Mouse (Mus musculus) lung, postnatal 14 days (tissue): ENCODE measurements around the gene Tpd52l1.
"Not testable (repeated sequence)": the region's sequence is repeated elsewhere in the genome, so short reads cannot be mapped to it uniquely, and the experiment has no call there.

Experiments used
- DNase-seq: peaks from one replicate; pipeline ENCODE4 v3.0.0; 2021

Tpd52l1 gene

DNA sequence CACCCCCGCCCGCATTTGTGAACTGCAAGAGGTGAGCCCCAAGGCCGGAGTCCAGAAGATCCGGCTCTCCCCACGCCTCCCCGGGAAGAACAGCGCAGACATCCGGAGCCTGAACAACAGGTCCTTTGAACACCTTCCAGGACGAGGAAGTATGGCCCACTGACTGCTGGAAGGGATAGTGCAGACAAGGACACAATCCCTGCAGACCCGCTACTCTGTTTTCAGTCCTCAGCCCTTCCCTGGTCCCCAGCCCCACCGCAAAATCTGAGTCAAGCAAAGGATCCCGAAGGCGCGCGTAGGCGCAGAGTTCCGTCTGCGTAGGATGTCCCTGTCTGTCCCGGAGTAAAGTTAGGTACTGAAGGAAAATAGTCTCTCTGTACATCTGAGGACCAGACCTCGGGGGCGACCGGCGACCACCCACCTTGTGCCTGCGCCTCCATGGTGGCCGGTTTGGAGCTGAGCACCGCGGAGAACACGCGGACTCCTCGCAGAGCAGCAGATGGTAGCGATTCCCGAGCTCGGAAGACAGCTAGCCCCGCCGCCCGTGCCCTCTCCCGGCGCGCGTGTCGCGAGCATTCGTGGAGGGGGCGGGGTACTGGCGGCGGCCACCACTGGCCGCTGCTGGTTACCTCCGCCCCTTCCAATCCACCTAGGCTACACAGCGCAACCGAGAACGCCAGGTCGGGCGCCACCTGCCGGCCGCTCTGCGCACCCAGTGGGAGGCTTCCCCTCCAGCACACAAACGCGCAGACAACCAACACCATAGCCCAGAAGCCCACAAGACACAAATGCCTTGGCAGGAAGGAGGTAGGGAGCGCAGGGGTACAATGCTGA, at the start of gene Tpd52l1:
TSS of gene Tpd52l1 (minus strand) at position 668 of the 834 bp plus-strand sequence.
- peak; percentile 84 for DNase-seq

GRCm38 (mm10) chr10:31494296-31494695, 48.5 kb upstream of the Tpd52l1 start:
- DNase-seq: no peak

- DNase-seq: no peak
These were observed 21.5 kb upstream of the Tpd52l1 start for GRCm38 (mm10) chr10:31467043-31467898.

DNA sequence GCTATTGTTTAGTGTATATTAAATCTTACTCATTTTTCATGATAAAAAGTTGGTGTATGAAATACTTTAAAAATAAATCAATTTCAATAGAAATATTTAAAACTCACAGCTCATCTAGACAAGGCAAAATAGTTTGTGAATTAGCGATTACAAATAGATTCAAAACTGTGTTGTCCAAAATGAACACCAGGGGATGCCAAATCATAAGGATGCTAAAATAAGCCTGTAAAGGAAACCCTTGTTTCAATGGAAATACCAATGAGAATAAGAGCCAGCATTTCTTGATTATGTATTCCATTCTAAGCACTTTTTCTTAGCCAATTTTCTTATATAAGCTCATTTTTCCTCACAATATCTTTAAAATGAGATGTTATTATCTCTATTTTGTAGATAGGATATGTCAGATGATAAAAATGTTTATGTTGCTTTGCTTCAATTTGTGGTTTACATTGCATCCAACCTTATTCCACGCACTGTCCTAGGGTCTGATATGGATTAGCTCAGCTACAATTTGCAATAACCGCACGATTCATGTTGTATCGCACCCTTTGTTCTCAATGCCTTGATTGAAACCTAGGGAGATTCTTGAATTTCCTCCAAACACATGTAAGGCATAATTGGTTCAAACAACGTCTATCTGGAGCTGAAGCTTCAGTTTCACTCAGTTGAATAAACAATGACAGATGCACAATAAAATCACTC, 20.2 kb upstream of the Tpd52l1 start:
- peak; percentile 32 for DNase-seq

- no peak for DNase-seq
These were observed 19.7 kb upstream of the Tpd52l1 start for GRCm38 (mm10) chr10:31465424-31465823.

GRCm38 (mm10) chr10:31463044-31463443, 17.3 kb upstream of the Tpd52l1 start:
- no peak for DNase-seq

DNA sequence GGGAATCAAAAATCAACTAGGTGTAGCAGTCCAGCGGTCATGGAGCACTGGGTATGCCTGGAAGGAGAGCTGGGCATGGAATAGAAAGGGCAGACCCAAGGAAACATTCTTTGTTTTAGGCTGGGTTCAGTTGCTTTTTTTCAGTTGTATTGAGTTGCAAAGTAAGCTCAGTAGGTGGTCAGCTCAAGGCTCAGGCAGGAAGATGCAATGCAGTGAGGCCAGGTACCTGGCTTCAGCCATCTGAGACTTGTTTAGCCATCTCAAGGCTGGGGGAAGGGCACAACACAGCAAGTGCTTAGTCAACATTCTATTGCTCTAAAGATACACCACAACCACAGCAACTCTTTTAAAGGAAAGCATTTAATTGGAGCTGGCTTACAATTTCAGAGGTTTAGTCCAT, 11.0 kb upstream of the Tpd52l1 start:
- no peak for DNase-seq

- no peak for DNase-seq
These were observed 1.3 kb upstream of the Tpd52l1 start for GRCm38 (mm10) chr10:31447083-31447482.

DNA sequence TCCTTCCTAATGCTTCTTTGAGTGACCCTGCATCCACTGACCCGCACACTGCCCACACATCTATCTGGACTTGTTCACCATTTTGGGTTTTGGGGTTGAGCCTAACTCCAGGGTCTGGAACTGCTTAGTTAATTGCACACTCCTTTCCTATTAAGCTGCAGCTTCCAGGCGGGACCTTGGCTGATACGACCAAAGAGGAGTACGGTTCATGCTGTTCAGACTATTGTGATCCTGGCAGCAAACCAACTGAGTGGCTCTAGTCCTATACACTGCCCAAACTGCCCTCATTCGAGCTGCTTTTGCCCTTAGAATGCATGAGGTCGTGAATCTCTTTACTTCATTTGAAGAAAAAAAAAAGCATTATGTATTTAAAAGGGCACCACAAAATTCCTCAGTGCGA, 1.6 kb downstream of the Tpd52l1 start:
- DNase-seq: no peak

DNA sequence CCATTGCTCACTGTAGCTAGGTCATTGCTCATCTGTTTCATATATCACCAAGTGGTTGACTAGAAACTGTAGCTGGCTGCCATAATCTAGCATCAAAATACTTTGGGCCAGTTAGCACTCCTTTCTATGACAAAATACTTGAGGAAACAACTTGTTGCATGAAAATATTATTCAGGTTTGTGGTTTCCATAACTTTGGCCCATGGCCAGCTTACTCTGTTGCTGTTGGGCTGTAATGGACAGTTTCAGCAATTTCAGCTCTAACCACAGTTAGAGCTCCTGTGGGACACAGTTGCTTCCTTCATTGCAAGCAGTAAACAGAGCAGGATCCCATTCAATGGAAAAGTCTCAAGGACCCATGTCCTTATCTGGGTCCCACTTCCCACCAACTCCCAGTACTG, 4.3 kb downstream of the Tpd52l1 start:
- DNase-seq: no peak

DNA sequence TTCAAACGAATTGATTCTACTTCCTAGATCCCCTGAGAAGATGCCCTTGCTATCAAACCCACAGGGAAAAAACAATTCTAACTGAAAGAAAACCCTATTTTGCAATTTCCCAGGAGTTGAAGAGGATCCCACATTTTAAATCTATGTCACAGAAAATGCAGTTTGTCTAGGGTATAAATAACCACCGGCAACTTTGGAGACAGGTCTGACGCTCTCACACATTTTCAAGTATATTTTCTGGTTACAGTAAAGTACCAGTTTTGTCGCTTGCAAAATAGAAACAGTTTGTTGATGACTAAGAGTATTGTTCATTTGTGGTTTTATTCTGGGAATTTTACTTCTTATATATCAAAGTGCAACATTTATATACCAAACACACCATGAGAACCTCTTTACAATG, 9.7 kb downstream of the Tpd52l1 start:
- DNase-seq: no peak

GRCm38 (mm10) chr10:31417956-31418355, 27.8 kb downstream of the Tpd52l1 start:
- no peak for DNase-seq

DNA sequence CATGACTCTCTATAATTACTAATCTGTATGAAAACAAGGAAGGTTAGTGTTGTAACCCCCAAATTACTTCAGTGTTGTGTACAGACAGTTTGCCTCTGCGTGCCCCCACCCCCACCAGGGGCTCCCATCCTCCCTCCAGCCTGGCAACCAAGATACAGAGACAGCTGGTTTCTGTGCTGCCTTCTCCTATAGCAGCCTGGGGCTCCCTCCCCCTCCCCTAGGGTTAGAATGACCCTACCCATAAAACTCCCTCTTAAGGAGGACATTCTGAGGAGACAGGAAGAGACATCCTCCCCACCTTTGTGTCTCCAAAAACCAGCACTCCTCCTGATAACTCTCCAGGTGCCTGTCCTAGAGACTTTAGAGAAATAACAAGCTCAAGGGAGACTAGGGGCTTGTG, 52.8 kb downstream of the Tpd52l1 start:
- no peak for DNase-seq

- no peak for DNase-seq
These were observed 54.9 kb downstream of the Tpd52l1 start for GRCm38 (mm10) chr10:31390777-31391395.

- not testable (repeated sequence) for DNase-seq
These were observed 57.2 kb downstream of the Tpd52l1 start for GRCm38 (mm10) chr10:31388566-31388965.

- DNase-seq: not testable (repeated sequence)
These were observed 75.6 kb downstream of the Tpd52l1 start for GRCm38 (mm10) chr10:31370200-31370599.

DNA sequence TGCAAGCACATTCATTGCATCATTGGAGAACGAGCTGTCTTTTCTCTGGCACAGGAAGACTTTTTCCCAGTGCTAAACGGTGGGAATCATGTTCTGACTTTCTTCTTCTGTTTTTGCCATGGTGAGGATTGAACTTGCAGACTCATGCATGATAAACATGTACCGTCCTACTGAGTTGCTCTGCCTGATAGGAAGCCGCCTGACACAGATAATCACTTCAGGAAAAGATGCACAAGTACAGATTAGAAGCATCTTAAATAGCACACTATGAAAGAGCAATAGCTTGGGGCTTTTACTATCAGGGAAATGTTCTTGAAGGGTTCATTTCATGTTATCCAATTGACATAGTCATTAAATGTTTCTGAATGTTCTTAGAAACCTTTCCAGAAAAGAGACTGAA, 86.0 kb downstream of the Tpd52l1 start:
- DNase-seq: no peak

DNA sequence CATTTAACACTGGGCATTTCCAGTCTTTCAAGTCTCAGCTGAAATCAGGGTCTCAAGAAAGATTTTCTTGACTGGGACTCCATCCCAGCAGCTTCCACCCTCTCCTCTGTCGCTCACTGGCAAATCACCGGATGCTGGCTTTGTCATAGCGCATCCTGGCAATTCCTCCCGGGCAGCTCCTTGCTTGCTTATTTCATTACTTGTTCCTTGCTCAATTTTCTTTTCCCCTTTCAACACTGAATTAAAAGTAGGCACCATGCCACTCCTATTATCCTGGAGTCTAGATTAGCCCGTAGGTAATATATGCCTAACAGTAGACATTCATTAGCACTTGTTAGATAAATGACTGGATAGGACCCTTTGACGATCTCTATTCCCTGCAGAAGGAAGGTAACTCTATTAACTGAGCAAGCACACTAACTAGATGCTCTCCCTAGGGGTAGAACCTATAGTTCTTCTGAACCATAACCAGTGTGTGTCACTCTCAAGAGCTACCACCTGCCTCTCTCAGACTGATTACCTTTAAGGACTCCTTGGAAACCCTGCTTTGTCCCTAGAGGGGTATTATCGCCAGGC, 90.8 kb downstream of the Tpd52l1 start:
- no peak for DNase-seq

GRCm38 (mm10) chr10:31354141-31354540, 91.6 kb downstream of the Tpd52l1 start:
- no peak for DNase-seq

DNA sequence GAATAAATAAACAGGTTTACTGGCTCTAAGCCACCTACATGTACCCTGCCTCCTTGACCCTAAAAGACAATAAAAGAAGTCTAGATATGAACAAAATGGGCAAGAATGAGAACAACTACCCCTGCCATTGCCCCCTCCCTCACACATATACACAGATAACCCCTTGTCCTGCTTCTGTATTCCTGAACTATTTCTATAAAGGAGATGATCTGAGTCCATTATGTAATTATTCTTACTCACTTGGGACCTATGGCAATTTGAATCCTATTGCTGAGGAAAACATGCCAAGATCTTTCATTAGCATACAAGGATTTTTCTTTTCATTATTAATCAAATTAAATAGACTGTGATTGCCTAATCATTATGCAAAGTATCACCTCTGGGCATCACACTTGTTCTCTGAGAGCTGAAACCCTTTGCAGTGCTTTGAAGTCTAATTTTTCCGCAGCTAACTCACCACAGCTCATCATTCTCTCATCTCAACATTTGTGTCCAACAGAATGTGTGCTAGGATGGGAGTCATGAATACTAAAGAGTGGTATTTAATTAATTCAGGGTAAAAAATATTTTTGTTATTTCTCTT, 92.8 kb downstream of the Tpd52l1 start:
- DNase-seq: no peak

GRCm38 (mm10) chr10:31351056-31351455, 94.7 kb downstream of the Tpd52l1 start:
- DNase-seq: no peak

GRCm38 (mm10) chr10:31346401-31346800, 99.4 kb downstream of the Tpd52l1 start:
- DNase-seq: no peak
